Mouse (Mus musculus) spleen, embryonic (tissue): ENCODE measurements at regions not wholly inside any gene's neighbourhood (a gene's known extent, or its start where the extent isn't known, plus 50 kb on each side); places are given as distances from the start of the nearest gene placed in this dataset.

Experiments
- CTCF ChIA-PET: fragments of 350-600 bp; sonication (Branson Sonifier 250); formaldehyde crosslinking; loops from one replicate; lab custom pipeline; 2022; lab: Charles Lee

DNA sequence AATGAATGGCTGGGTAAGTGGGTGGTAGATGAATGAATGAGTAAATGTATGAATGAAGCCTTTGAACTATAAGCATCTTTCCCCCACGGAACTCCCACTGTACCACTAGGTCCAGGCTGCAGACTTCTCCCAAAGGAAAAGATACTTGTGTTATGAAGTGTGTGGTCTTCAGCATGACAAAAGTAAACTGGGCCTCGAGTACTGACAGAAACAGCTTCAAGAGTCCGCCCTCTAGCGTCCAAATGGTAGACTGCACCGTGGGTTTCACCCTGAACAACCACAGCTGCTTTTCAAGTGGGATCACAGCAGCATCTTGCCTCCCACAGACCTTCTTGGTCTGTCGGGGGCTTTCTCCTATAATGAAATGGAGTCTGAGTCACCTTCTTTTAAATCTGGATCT lies 54.7 kb upstream of the Ankrd34c start:
- CTCF ChIA-PET: interaction anchor here (1.2 kb wide), 1 partner anchor 87 kb away, joined by 20 read pairs; no protein-coding TSS in a partner anchor

DNA sequence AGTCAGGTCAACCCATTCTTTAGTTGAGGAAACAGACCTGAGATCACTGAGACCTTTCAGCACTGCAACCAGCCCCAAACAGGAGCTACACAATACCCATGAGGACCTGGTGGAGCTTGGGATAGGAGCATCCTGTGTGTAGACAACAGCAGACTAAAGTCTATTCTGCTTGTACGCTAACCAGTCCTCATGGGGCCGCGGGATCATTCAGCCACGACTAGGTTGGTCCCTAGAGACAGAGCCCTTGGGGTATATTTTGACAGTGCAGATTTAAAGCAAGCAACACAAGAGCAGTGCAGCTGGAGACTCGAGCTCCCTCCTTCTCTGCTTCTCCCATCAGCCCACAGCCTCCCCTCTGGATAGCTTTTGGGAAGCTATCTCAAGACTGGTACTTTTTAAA lies 51.7 kb upstream of the Ankrd34c start:
- CTCF ChIA-PET: no interaction called here

DNA sequence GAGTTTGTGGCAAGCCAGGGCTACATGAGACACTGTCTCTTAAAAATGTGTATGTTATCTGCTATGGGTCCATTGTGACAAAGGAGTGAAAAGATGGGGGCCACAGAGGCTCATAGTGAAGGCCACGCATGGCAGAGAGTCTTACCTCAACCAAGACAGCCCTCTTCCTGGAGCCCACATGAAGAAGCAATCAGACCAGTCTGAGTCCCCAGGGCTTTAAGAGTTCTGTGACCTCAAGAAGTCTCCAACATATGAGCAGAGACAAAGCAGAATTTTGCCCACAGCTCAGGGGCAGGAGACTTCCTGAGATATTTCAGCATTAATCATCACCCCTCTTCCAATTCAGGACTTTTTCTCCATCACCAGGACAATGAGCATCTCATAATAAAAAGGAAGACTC lies 50.4 kb upstream of the Ankrd34c start:
- CTCF ChIA-PET: no interaction called here
